In genomic region chr15:100777020-100778016, GRCm38 (mm10) we compare ENCODE assay signal across 8 mouse cellular contexts. TPM values are rescaled to one million over a fixed set of nuclear protein-coding genes. Genes with fewer than 3 reads are reported as not detected.
DNase-seq lines count a peak whose midpoint lies in the region; ATAC-seq and TF ChIP-seq lines count a peak whose summit lies in the region.

No protein-coding gene starts in this region.

- no peaks in the 10 kb centered on the region for H3K36me3 ChIP-seq in kidney, embryonic 15.5 days
- no peaks in the 10 kb centered on the region for H3K36me3 ChIP-seq in lung, embryonic 15.5 days
- no peaks in the 10 kb centered on the region for H3K36me3 ChIP-seq in stomach, postnatal 0 days (ENCODE audit: control insufficient read depth, insufficient read depth, low read length)

- WGBS in kidney, embryonic 15.5 days, result 37% methylated on average over 32 of the region's 32 CpGs
- WGBS in lung, embryonic 15.5 days, result 30% methylated on average over 32 of the region's 32 CpGs
- WGBS in stomach, postnatal 0 days, result 27% methylated on average over 32 of the region's 32 CpGs

- no peak overlapping the region for H3K4me3 ChIP-seq in kidney, embryonic 15.5 days (replicated peaks)
- no peak overlapping the region for H3K4me3 ChIP-seq in lung, embryonic 15.5 days
- no peak overlapping the region for H3K4me3 ChIP-seq in stomach, postnatal 0 days (ENCODE audit: low read depth, low read length)

- H3K9me3 ChIP-seq in kidney, embryonic 15.5 days (replicated peaks), result no peaks in the 10 kb centered on the region
- H3K9me3 ChIP-seq in lung, embryonic 15.5 days, result no peaks in the 10 kb centered on the region
- no peaks in the 10 kb centered on the region for H3K9me3 ChIP-seq in stomach, postnatal 0 days (ENCODE audit: control insufficient read depth, low read length)

- DNase-seq in kidney, adult 11 months, result no peak
- DNase-seq in Muller cell, postnatal 12 days (ENCODE audit: inconsistent ontology term), result peak; percentile 90
- DNase-seq in embryo, embryonic 10.5 days (ENCODE audit: low spot score), result peak; percentile 33
- DNase-seq in stomach, postnatal 0 days (ENCODE audit: low spot score), result peak; percentile 69
- DNase-seq in testis, postnatal 14 days (ENCODE audit: low spot score), result no peak

- H3K4me2 ChIP-seq in kidney, embryonic 15.5 days, result peak overlapping the region; percentile 32; the same call in 1 of the 2 replicates
- H3K4me2 ChIP-seq in lung, embryonic 15.5 days, result peak overlapping the region; percentile 31
- H3K4me2 ChIP-seq in stomach, postnatal 0 days (replicated peaks; ENCODE audit: low read depth), result 0 out of 2 replicates have a peak overlapping the region, but pooled peaks have one; percentile 9

- H3K9ac ChIP-seq in kidney, embryonic 15.5 days, result no peak overlapping the region
- no peak overlapping the region for H3K9ac ChIP-seq in lung, embryonic 15.5 days
- H3K9ac ChIP-seq in stomach, postnatal 0 days (ENCODE audit: low read length), result no peak overlapping the region

- peaks cover 37% of the 10 kb centered on the region for H3K4me1 ChIP-seq in kidney, embryonic 15.5 days
- H3K4me1 ChIP-seq in lung, embryonic 15.5 days, result peaks cover 31% of the 10 kb centered on the region
- peaks cover 7% of the 10 kb centered on the region; the same call in 1 of the 2 replicates for H3K4me1 ChIP-seq in stomach, postnatal 0 days (replicated peaks; ENCODE audit: control insufficient read depth, insufficient read depth)

- no peak for TF ChIP-seq EP300 in stomach, postnatal 0 days (optimal IDR thresholded peaks at IDR 0.05)

- H3K27ac ChIP-seq in kidney, embryonic 15.5 days, result no peak overlapping the region
- H3K27ac ChIP-seq in lung, embryonic 15.5 days, result no peak overlapping the region
- H3K27ac ChIP-seq in stomach, postnatal 0 days (replicated peaks), result 0 out of 2 replicates have a peak overlapping the region, but pooled peaks have one; percentile 45

- H3K27me3 ChIP-seq in kidney, embryonic 15.5 days, result no peaks in the 10 kb centered on the region
- peaks cover 41% of the 10 kb centered on the region for H3K27me3 ChIP-seq in lung, embryonic 15.5 days
- H3K27me3 ChIP-seq in stomach, postnatal 0 days (ENCODE audit: control insufficient read depth, insufficient read depth, low read length), result no peaks in the 10 kb centered on the region

- TF ChIP-seq CTCF in stomach, postnatal 0 days (IDR thresholded peaks at IDR 0.05; ENCODE audit: low read depth), result peak; percentile 32; the same call in 1 of the 2 replicates

- no peak; the same call in 1 of the 2 replicates for ATAC-seq in kidney, embryonic 15.5 days (replicated peaks; ENCODE audit: low FRiP score)
- peak; percentile 85 for ATAC-seq in lung, embryonic 15.5 days (ENCODE audit: borderline replicate concordance, extremely low read depth, low FRiP score, low TSS enrichment)
- ATAC-seq in stomach, postnatal 0 days (ENCODE audit: low FRiP score, low TSS enrichment), result peak; percentile 93
- no peak for ATAC-seq in erythroblast, adult 5-6 weeks (replicated peaks; ENCODE audit: low FRiP score, poor library complexity, severe bottlenecking)

RNA-seq across cellular contexts. Expression of gene Slc4a8, which starts 15.8 kb away (rescaled TPM):
- polyA plus RNA-seq in kidney, embryonic 15.5 days (2015; fragmentation: Nextera tagmentation; extraction: Ambion mirVana), result 9.6 and 9.9 TPM in 2 replicates
- polyA plus RNA-seq in lung, embryonic 15.5 days (2015; fragmentation: Nextera tagmentation; extraction: Ambion mirVana), result 2.0 and 2.1 TPM in 2 replicates
- 2.2 TPM in 2 replicates for polyA plus RNA-seq in stomach, postnatal 0 days (2015; fragmentation: Nextera tagmentation; extraction: Ambion mirVana)
- under 0.01 and 1.3 TPM in 2 replicates for total RNA-seq in erythroblast, adult 5-6 weeks (2015; ENCODE audit: low replicate concordance)
- 0.09 and 0.42 TPM in 2 replicates for total RNA-seq in erythroblast, adult 5-6 weeks (2017; ENCODE audit: low replicate concordance)

RNA-seq across cellular contexts. Expression of gene Galnt6, which starts 48.1 kb away (rescaled TPM):
- 1.0 and 2.4 TPM in 2 replicates for polyA plus RNA-seq in kidney, embryonic 15.5 days (2015; fragmentation: Nextera tagmentation; extraction: Ambion mirVana)
- polyA plus RNA-seq in lung, embryonic 15.5 days (2015; fragmentation: Nextera tagmentation; extraction: Ambion mirVana), result 0.53 and 0.61 TPM in 2 replicates
- 9.5 and 11.0 TPM in 2 replicates for polyA plus RNA-seq in stomach, postnatal 0 days (2015; fragmentation: Nextera tagmentation; extraction: Ambion mirVana)
- total RNA-seq in erythroblast, adult 5-6 weeks (2015; ENCODE audit: low replicate concordance), result 3.6 and 4.0 TPM in 2 replicates
- 4.5 and 4.9 TPM in 2 replicates for total RNA-seq in erythroblast, adult 5-6 weeks (2017; ENCODE audit: low replicate concordance)

Comparison
In these comparisons a context has a peak if more than half of its experiments do, and no peak if none do; other contexts are left out.
1. ATAC-seq: peak in lung, embryonic 15.5 days (single experiment) and stomach, postnatal 0 days (single experiment); none in kidney, embryonic 15.5 days (single experiment) and erythroblast, adult 5-6 weeks (single experiment).
2. DNase-seq: peak in Muller cell, postnatal 12 days (single experiment), embryo, embryonic 10.5 days (single experiment) and stomach, postnatal 0 days (single experiment); none in kidney, adult 11 months (single experiment) and testis, postnatal 14 days (single experiment).
3. Peak in every context shown above with its lines, with median percentiles within 50 percentile points of each other: H3K4me2 ChIP-seq.